Mouse (Mus musculus): ENCODE data around the gene Cd300c2. TPM values are rescaled to one million over a fixed set of nuclear protein-coding genes. Genes with fewer than 3 reads are reported as not detected.
"Not testable (repeated sequence)": the region's sequence is repeated elsewhere in the genome, so short reads cannot be mapped to it uniquely, and the experiment has no call there.

Cd300c2 gene
- 0.14 TPM for polyA plus RNA-seq (2021)

GRCm38 (mm10) chr11:115001474-115002040 lies at the start of gene Cd300c2:
TSS of gene Cd300c2 (minus strand) at chr11:115001880.
- TF ChIP-seq CTCF (IDR thresholded peaks at IDR 0.05), result no peak

GRCm38 (mm10) chr11:115049282-115049895 lies 47.7 kb upstream of the Cd300c2 start:
- POLR2A ChIA-PET, result interaction anchor here (0.6 kb wide), 2 partner anchors 22 to 47 kb away, joined by 3 to 4 read pairs; no protein-coding TSS in a partner anchor
- in situ Hi-C loops (cut with MboI; ENCODE audit: low pct_unique_long_range_greater_than_20kb), result no loop called here
- CTCF ChIA-PET, result no interaction called here
- DNase-seq (ENCODE audit: low read depth, low spot score) (no peak), ATAC-seq (no peak)
- H3K27me3 ChIP-seq, result no peaks in the 10 kb centered on the region
- peak; percentile 58 for TF ChIP-seq CTCF (IDR thresholded peaks at IDR 0.05)

More at GRCm38 (mm10) chr11:115001474-115002040, at the start of gene Cd300c2:
- H3K27me3 ChIP-seq, result peaks cover 5% of the 10 kb centered on the region
- DNase-seq (ENCODE audit: low read depth, low spot score) (no peak), ATAC-seq (no peak)
- in situ Hi-C loops (cut with MboI; ENCODE audit: low pct_unique_long_range_greater_than_20kb), result no loop called here
- ChIA-PET POLR2A (no interaction called here), CTCF (no interaction called here)

- ChIA-PET POLR2A (no interaction called here), CTCF (no interaction called here)
- no peaks in the 10 kb centered on the region for H3K27me3 ChIP-seq
- ATAC-seq, result no peak
- no peak for DNase-seq (ENCODE audit: low read depth, low spot score)
- in situ Hi-C loops (cut with MboI; ENCODE audit: low pct_unique_long_range_greater_than_20kb), result no loop called here
- no peak for TF ChIP-seq CTCF (IDR thresholded peaks at IDR 0.05)
These were observed 46.6 kb upstream of the Cd300c2 start, which contains the start of gene Cd300ld3 for GRCm38 (mm10) chr11:115048259-115048658. TSS of gene Cd300ld3 (minus strand) at chr11:115048409.

- POLR2A ChIA-PET; ATAC-seq; H3K27me3 ChIP-seq; DNase-seq (ENCODE audit: low read depth, low spot score); CTCF ChIA-PET; in situ Hi-C loops (cut with MboI; ENCODE audit: low pct_unique_long_range_greater_than_20kb): not testable (repeated sequence)
These were observed 36.0 kb upstream of the Cd300c2 start, which contains the start of gene Cd300ld5 for GRCm38 (mm10) chr11:115037669-115038068. TSS of gene Cd300ld5 (minus strand) at chr11:115037769.

- H3K27me3 ChIP-seq; CTCF ChIA-PET; in situ Hi-C loops (cut with MboI; ENCODE audit: low pct_unique_long_range_greater_than_20kb); DNase-seq (ENCODE audit: low read depth, low spot score); ATAC-seq; POLR2A ChIA-PET: not testable (repeated sequence)
These were observed 25.2 kb upstream of the Cd300c2 start, which contains the start of gene Cd300ld4 for GRCm38 (mm10) chr11:115026912-115027311. TSS of gene Cd300ld4 (minus strand) at chr11:115027012.

- POLR2A ChIA-PET; DNase-seq (ENCODE audit: low read depth, low spot score); CTCF ChIA-PET; in situ Hi-C loops (cut with MboI; ENCODE audit: low pct_unique_long_range_greater_than_20kb); H3K27me3 ChIP-seq; ATAC-seq: not testable (repeated sequence)
These were observed 14.4 kb upstream of the Cd300c2 start, which contains the start of gene Cd300ld2 for GRCm38 (mm10) chr11:115016093-115016492. TSS of gene Cd300ld2 (minus strand) at chr11:115016193.

DNA sequence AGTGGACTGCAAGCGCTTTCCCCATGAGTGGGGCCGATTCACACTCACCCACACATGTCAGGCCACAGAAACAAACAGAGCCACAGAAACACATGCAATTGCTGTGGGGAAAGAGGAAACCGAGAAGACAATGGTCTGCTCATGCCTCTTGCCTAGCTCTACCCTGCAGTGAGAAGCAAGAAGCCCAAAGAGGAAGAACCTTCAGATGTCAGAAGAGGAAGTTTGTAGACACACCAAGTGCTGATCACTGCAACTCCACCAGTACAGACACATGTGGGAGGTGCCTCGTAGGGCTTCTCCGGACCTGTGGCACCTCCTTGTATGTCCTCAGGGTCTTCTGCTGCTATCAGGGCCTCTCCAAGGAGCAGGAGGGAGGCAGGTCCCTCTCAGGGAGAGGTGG lies 2.4 kb upstream of the Cd300c2 start:
- POLR2A ChIA-PET, result no interaction called here
- no peak for TF ChIP-seq CTCF (IDR thresholded peaks at IDR 0.05)
- no peak for ATAC-seq

DNA sequence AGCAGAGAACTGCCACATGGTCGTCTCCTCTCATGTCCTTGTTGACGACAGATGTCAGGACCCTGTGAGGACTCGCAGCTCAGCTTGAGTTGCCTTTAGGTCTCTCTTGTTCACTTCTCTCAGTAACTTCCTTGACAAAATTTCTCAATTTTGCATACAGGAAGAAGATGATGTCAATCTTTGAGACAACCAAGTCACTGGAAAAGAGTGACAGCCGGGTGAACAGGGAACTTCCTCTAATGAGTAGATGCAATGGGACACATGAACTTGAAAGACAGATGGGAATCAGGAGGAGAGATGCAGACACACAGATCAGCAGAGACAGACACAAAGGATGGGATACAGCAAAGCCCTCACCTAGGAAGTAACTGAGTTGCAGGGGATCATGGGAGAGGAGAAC lies 11.9 kb downstream of the Cd300c2 start, which contains the start of gene Cd300ld:
TSS of gene Cd300ld (minus strand) at position 130 of the 400 bp plus-strand sequence.
- CTCF ChIA-PET, result no interaction called here
- ATAC-seq (no peak), DNase-seq (ENCODE audit: low read depth, low spot score) (no peak)
- H3K27me3 ChIP-seq, result peaks cover 11% of the 10 kb centered on the region
- in situ Hi-C loops (cut with MboI; ENCODE audit: low pct_unique_long_range_greater_than_20kb), result no loop called here
- TF ChIP-seq CTCF (IDR thresholded peaks at IDR 0.05), result no peak
- POLR2A ChIA-PET, result no interaction called here

More for the DNA sequence above, 2.4 kb upstream of the Cd300c2 start:
- in situ Hi-C loops (cut with MboI; ENCODE audit: low pct_unique_long_range_greater_than_20kb), result no loop called here
- no peak for DNase-seq (ENCODE audit: low read depth, low spot score)
- H3K27me3 ChIP-seq, result peaks cover 5% of the 10 kb centered on the region
- CTCF ChIA-PET, result no interaction called here

DNA sequence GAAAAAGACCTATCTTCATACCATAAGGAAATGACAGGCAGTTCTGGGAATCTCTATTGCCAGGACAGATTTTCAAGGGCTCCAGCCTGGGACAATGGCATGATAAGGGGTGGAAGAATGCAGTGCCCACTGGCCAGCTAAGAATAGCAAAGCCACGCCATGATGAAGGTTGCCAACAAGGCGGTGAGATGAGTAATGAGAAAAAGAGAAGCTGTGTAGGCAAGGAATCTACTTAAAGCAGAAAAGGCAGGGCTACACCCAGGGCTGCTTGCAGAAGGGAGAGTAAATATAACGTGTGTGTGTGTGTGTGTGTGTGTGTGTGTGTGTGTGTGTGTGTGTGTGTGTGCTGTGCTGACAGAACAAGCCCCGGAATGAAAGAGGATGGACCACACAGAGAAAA lies 19.8 kb downstream of the Cd300c2 start:
- no peak for ATAC-seq
- ChIA-PET CTCF (no interaction called here), POLR2A (no interaction called here)
- no peak for DNase-seq (ENCODE audit: low read depth, low spot score)
- no peak for TF ChIP-seq CTCF (IDR thresholded peaks at IDR 0.05)
- in situ Hi-C loops (cut with MboI; ENCODE audit: low pct_unique_long_range_greater_than_20kb), result no loop called here
- H3K27me3 ChIP-seq, result no peaks in the 10 kb centered on the region

GRCm38 (mm10) chr11:114972726-114973125 lies 29.0 kb downstream of the Cd300c2 start:
- in situ Hi-C loops (cut with MboI; ENCODE audit: low pct_unique_long_range_greater_than_20kb), result no loop called here
- ATAC-seq (no peak), DNase-seq (ENCODE audit: low read depth, low spot score) (no peak)
- TF ChIP-seq CTCF (IDR thresholded peaks at IDR 0.05), result no peak
- H3K27me3 ChIP-seq, result no peaks in the 10 kb centered on the region
- CTCF ChIA-PET, result no interaction called here
- POLR2A ChIA-PET, result no interaction called here

DNA sequence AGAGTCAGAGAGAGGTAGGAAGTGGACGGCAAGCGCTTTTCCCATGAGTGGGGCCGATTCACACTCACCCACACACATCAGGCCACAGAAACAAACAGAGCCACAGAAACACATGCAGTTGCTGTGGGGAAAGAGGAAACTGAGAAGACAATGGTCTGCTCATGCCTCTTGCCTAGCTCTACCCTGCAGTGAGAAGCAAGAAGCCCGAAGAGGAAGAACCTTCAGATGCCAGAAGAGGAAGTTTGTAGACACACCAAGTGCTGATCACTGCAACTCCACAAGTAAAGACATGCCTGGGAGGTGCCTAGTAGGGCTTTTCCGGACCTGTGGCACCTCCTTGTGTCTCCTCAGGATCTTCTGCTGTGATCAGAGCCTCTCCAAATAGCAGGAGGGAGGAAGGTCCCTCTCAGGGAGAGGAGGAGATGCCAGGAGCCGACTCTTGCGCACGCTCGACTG lies 32.9 kb downstream of the Cd300c2 start, which contains the start of gene Cd300c:
TSS of gene Cd300c (minus strand) at position 406 of the 456 bp plus-strand sequence.
- no peak for DNase-seq (ENCODE audit: low read depth, low spot score)
- in situ Hi-C loops (cut with MboI; ENCODE audit: low pct_unique_long_range_greater_than_20kb), result no loop called here
- no peak for TF ChIP-seq CTCF (IDR thresholded peaks at IDR 0.05)
- CTCF ChIA-PET, result no interaction called here
- H3K27me3 ChIP-seq, result no peaks in the 10 kb centered on the region
- POLR2A ChIA-PET, result no interaction called here
- no peak for ATAC-seq

All from Patski (cell line).